Mouse (Mus musculus) limb, embryonic 11.5 days (tissue): ENCODE data around the gene Etl4. TPM values are rescaled to one million over a fixed set of nuclear protein-coding genes. Genes with fewer than 3 reads are reported as not detected.
"Not testable (repeated sequence)": the region's sequence is repeated elsewhere in the genome, so short reads cannot be mapped to it uniquely, and the experiment has no call there.

Experiments used
- ATAC-seq: fragments of 200-750 bp; cut with Nextera tagmentation; 2 replicates; pipeline ENCODE4 v1.8.0; 2017; ENCODE audit warnings: low read depth; ENCODE audit not compliant: insufficient number of reproducible peaks, low FRiP score, low TSS enrichment
- DNase-seq: peaks from one replicate; pipeline ENCODE4 v3.0.0-alpha.2; 2015; ENCODE audit warnings: low spot score
- H3K27ac ChIP-seq: fragments of 300-500 bp; sonication (generic); replicated peaks from 2 replicates; pipeline ENCODE4 v1.5.1; 2014; ENCODE audit warnings: low read depth, mild to moderate bottlenecking, low read length
- H3K27me3 ChIP-seq: fragments of 300-500 bp; sonication (generic); 2 replicates; pipeline ENCODE4 v1.6.1; 2014; ENCODE audit warnings: mild to moderate bottlenecking, low read length, mixed read lengths; ENCODE audit not compliant: control insufficient read depth, insufficient read depth
- H3K36me3 ChIP-seq: fragments of 300-500 bp; sonication (generic); 2 replicates; pipeline ENCODE4 v1.6.1; 2014; ENCODE audit warnings: mild to moderate bottlenecking, low read length, moderate library complexity, mixed read lengths; ENCODE audit not compliant: control insufficient read depth, insufficient read depth
- H3K4me1 ChIP-seq: fragments of 300-500 bp; sonication (generic); 2 replicates; pipeline ENCODE4 v1.6.1; 2014; ENCODE audit warnings: low read length, mixed read lengths; ENCODE audit not compliant: control insufficient read depth, insufficient read depth
- H3K4me2 ChIP-seq: fragments of 300-500 bp; sonication (generic); 2 replicates; pipeline ENCODE4 v1.6.1; 2014; ENCODE audit warnings: low read depth, mild to moderate bottlenecking, moderate library complexity; ENCODE audit not compliant: severe bottlenecking
- H3K4me3 ChIP-seq: fragments of 300-500 bp; sonication (generic); 2 replicates; pipeline ENCODE4 v1.5.1; 2014; ENCODE audit warnings: low read depth, low read length
- H3K9ac ChIP-seq: fragments of 300-500 bp; sonication (generic); 2 replicates; pipeline ENCODE4 v1.6.1; 2014; ENCODE audit warnings: mild to moderate bottlenecking, low read length
- H3K9me3 ChIP-seq: fragments of 300-500 bp; sonication (generic); 2 replicates; pipeline ENCODE4 v1.6.1; 2016; ENCODE audit warnings: low read length; ENCODE audit not compliant: control insufficient read depth
- WGBS: fragments of 180-500 bp; shearing (Covaris S2); extraction: QIAGEN DNeasy Blood & Tissue Kit; methylation state at CpG from one replicate; pipeline ENCODE4 v1.1.7; 2014; 5-methylcytosine and 5-hydroxymethylcytosine counted together
- polyA plus RNA-seq: library from polyadenylated mRNA; unstranded; fragments of >200 nt; fragmentation: Nextera tagmentation; extraction: Ambion mirVana; gene quantifications from 2 replicates; pipeline ENCODE4 v1.2.1, GENCODE M21; 2014

Etl4 gene
- polyA plus RNA-seq, 1 experiment from 2014 or later, result 13.5 TPM

- not testable (repeated sequence) for H3K4me1 ChIP-seq, H3K9ac ChIP-seq, H3K27me3 ChIP-seq, H3K27ac ChIP-seq, ATAC-seq, DNase-seq, H3K4me2 ChIP-seq, H3K4me3 ChIP-seq, H3K9me3 ChIP-seq, H3K36me3 ChIP-seq
- WGBS, result 86% methylated on average over 3 of the region's 3 CpGs
Measured at GRCm38 (mm10) chr2:20177236-20177635, 267.7 kb downstream of the Etl4 start.

- H3K9ac ChIP-seq, H3K4me3 ChIP-seq, H3K27me3 ChIP-seq, H3K27ac ChIP-seq, ATAC-seq, H3K9me3 ChIP-seq, DNase-seq, H3K4me1 ChIP-seq, H3K36me3 ChIP-seq, H3K4me2 ChIP-seq: not testable (repeated sequence)
- 90% methylated on average over 5 of the region's 5 CpGs for WGBS
Measured at GRCm38 (mm10) chr2:20180561-20180960, 271.0 kb downstream of the Etl4 start.

DNA sequence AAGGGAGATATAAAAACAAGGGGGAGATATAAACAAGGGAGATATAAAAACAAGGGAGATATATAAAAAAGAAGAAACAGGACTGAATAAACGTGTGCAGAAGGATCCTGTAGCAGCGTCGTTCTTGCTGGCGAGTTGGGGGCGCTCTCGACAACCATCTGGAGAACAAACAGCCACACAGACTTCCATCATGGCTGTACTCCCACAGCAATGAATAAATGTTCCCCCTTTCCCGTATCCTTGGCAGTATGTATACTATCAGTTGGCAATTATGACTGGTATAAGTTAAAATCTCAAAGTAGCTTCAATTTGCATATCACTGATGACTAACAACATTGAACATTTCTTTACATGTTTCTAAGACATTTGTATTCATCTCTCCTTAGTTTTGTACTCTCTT lies 277.6 kb downstream of the Etl4 start:
- not testable (repeated sequence) for H3K4me1 ChIP-seq, H3K36me3 ChIP-seq, H3K4me2 ChIP-seq, ATAC-seq, H3K9ac ChIP-seq, H3K27me3 ChIP-seq, H3K9me3 ChIP-seq, H3K4me3 ChIP-seq, H3K27ac ChIP-seq, DNase-seq
- WGBS, result 92% methylated on average over 7 of the region's 7 CpGs

DNA sequence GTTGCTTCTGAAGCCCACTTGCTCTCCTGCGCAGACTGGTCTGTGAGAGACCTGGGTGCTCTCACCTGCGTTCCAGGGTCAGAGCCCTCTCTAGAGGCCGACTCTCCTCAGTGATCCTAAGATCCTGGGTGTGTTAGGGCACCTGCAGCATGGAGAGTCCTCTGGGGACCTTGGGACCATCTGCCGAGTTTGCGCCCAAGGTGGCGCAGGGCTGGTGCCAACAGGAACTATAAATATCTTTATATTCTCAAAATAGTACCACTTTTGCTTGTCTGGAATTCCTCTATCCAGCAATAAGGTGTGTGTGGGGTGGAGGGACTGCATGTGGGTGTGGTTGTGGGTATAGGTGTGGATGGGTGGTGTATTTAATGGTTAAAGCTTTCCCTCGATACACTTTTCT lies 293.4 kb downstream of the Etl4 start:
- Histone ChIP-seq H3K4me1 (no peaks in the 10 kb centered on the region), H3K9me3 (no peaks in the 10 kb centered on the region), H3K27me3 (no peaks in the 10 kb centered on the region), H3K36me3 (no peaks in the 10 kb centered on the region), H3K4me2 (no peak overlapping the region), H3K27ac (no peak overlapping the region), H3K9ac (no peak overlapping the region), H3K4me3 (no peak overlapping the region)
- WGBS, result 89% methylated on average over 7 of the region's 7 CpGs
- ATAC-seq (no peak), DNase-seq (no peak)

DNA sequence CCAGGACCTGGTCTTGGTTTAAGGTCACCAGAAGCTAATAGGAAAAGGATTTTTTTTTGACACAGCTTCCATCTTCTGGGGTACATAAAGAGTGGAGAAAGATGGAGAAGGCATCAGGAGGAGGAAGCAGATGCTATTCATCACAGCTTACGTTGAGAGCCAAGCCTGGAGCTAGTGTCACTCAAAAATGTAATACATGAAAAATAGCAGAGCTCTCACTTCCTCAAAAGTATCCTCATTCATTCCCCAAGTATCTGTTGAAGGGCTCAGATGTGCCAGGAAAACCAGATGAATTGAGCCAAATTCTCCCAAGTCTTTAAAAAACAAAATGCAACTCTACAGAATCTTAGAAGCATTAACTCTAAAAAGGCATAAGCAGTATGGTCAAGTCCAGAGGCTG lies 297.1 kb downstream of the Etl4 start:
- 55% methylated on average over 1 of the region's 1 CpGs for WGBS
- Histone ChIP-seq H3K4me2 (no peak overlapping the region), H3K4me1 (no peaks in the 10 kb centered on the region), H3K4me3 (no peak overlapping the region), H3K27me3 (no peaks in the 10 kb centered on the region), H3K9me3 (no peaks in the 10 kb centered on the region), H3K27ac (no peak overlapping the region), H3K36me3 (no peaks in the 10 kb centered on the region), H3K9ac (no peak overlapping the region)
- no peak for DNase-seq
- ATAC-seq, result no peak

DNA sequence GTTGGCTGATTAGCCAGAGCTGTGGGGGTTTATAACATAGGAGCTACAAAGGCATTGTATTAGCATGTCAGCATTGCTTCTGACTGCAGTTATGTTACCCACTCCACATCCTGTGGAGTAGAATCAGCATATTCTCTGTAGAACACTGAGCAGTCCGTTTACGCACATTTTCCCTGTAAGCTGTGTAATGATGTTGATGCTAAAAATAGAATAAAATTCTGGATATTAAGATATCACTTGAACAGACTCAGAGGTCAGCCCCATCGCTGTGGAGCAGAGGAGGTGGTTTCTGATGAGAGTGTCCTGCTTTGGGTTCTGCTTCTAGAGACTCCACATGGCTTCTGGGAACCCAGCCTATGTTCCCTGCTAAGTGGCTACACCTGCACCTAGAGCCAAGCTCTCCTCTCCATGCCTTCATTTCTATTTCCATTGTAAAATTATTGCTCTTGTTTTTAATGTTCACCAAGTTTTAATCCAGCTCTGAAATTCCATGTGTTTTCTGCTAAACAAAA lies 299.2 kb downstream of the Etl4 start:
- WGBS, result 80% methylated on average over 3 of the region's 3 CpGs
- Histone ChIP-seq H3K9ac (no peak overlapping the region), H3K27me3 (no peaks in the 10 kb centered on the region), H3K4me2 (no peak overlapping the region), H3K9me3 (no peaks in the 10 kb centered on the region), H3K4me1 (no peaks in the 10 kb centered on the region), H3K27ac (no peak overlapping the region), H3K4me3 (no peak overlapping the region), H3K36me3 (no peaks in the 10 kb centered on the region)
- DNase-seq (no peak), ATAC-seq (no peak)

DNA sequence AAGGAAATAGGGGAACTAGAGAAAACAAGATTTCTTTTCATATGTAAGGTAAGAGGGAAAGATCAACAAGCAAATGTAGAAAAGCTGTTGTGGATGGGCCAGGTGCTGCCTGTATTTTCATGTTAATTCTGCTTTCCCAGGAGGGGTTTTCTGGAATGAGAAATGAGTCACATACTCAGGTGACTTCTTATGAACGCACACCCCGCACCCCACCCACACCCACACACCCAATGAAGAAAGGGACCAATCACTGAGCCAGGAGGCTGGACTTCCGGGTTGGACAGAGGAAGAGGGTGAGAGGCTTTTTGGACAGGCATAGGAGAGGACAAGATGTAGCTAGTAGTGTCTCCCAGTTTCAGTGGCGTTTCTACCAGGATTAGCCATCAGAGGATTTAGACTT lies 299.8 kb downstream of the Etl4 start:
- Histone ChIP-seq H3K4me1 (no peaks in the 10 kb centered on the region), H3K27ac (no peak overlapping the region), H3K4me3 (no peak overlapping the region), H3K27me3 (no peaks in the 10 kb centered on the region), H3K4me2 (no peak overlapping the region), H3K9ac (no peak overlapping the region), H3K36me3 (no peaks in the 10 kb centered on the region), H3K9me3 (no peaks in the 10 kb centered on the region)
- no peak for ATAC-seq
- DNase-seq, result no peak
- 68% methylated on average over 4 of the region's 4 CpGs for WGBS

- no peak for ATAC-seq
- Histone ChIP-seq H3K4me2 (no peak overlapping the region), H3K9me3 (no peaks in the 10 kb centered on the region), H3K9ac (no peak overlapping the region), H3K27me3 (no peaks in the 10 kb centered on the region), H3K4me1 (no peaks in the 10 kb centered on the region), H3K27ac (no peak overlapping the region), H3K4me3 (no peak overlapping the region), H3K36me3 (no peaks in the 10 kb centered on the region)
- WGBS, result 88% methylated on average over 2 of the region's 2 CpGs
- DNase-seq, result no peak
Measured at GRCm38 (mm10) chr2:20216275-20216674, 306.7 kb downstream of the Etl4 start.

GRCm38 (mm10) chr2:20216686-20217437 lies 307.3 kb downstream of the Etl4 start:
- no peak overlapping the region for H3K4me2 ChIP-seq

More at GRCm38 (mm10) chr2:20216686-20217437, 307.3 kb downstream of the Etl4 start:
- H3K27me3 ChIP-seq, result no peaks in the 10 kb centered on the region
- H3K4me1 ChIP-seq, result no peaks in the 10 kb centered on the region
- DNase-seq, result no peak
- no peak overlapping the region for H3K4me3 ChIP-seq
- no peak overlapping the region for H3K9ac ChIP-seq
- 89% methylated on average over 5 of the region's 5 CpGs for WGBS
- H3K36me3 ChIP-seq, result no peaks in the 10 kb centered on the region
- no peaks in the 10 kb centered on the region for H3K9me3 ChIP-seq
- H3K27ac ChIP-seq, result no peak overlapping the region
- ATAC-seq, result no peak
